Mouse (Mus musculus): ENCODE results near the gene Spata5. TPM values are rescaled to one million over a fixed set of nuclear protein-coding genes. Genes with fewer than 3 reads are reported as not detected.

Gene Spata5
- polyA plus RNA-seq, 1 experiment from 2014 or later, result 13.1 TPM

DNA sequence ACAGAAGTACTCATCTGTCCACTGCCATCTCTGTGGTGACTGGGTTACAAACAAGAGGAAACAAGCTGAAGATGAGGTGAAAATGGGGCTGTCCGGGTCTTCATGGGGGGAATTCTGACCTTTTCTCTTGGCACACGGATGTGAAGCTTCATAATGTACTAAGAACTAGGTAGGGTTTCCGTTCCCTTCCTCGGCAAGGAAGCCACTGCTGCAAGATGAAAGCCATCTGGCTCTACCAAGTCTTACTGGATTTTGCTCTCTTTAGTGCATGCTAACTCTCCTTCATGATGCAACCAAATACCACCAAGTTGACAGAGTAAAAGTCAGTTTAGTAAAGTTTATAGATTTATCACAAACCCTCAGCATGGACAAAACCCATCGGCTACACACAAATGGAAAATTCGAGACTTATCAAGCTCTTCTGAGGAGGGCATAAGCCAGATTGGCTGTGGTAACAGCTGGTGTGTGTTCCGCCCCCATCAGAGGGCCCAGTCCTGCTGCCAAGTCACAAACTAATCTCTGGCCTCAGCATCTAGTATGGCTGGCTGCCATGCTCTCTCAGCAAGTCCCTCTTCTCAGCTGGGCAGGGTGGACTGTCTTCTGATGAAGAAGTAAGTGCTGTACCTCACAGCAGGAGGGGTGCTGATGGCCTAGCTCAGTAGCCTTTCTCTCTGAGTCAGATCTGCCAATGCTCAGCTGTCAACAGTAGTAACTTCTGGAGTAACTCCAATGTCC lies 20.9 kb upstream of the Spata5 start:
- no peak overlapping the region for H3K9ac ChIP-seq (replicated peaks; ENCODE audit: low read depth)
- H3K4me1 ChIP-seq (ENCODE audit: insufficient read depth, low read depth, low read length), result no peaks in the 10 kb centered on the region
- H3K27ac ChIP-seq (ENCODE audit: low read length), result peak overlapping the region; percentile 35
- 60% methylated on average over 7 of the region's 7 CpGs for WGBS
- no peaks in the 10 kb centered on the region for H3K9me3 ChIP-seq (ENCODE audit: low read length)
- H3K36me3 ChIP-seq (ENCODE audit: insufficient read depth, low read length), result no peaks in the 10 kb centered on the region
- no peak overlapping the region for H3K4me3 ChIP-seq (ENCODE audit: low read depth, low read length)
- no peaks in the 10 kb centered on the region for H3K27me3 ChIP-seq (replicated peaks; ENCODE audit: insufficient read depth, low read length)
- DNase-seq (ENCODE audit: low spot score) (peak; percentile 79), ATAC-seq (peak; percentile 90)
- no peak overlapping the region for H3K4me2 ChIP-seq (replicated peaks; ENCODE audit: low read depth, low read length)
- TF ChIP-seq EP300 (IDR thresholded peaks at IDR 0.05) (no peak), CTCF (IDR thresholded peaks at IDR 0.05) (no peak)

DNA sequence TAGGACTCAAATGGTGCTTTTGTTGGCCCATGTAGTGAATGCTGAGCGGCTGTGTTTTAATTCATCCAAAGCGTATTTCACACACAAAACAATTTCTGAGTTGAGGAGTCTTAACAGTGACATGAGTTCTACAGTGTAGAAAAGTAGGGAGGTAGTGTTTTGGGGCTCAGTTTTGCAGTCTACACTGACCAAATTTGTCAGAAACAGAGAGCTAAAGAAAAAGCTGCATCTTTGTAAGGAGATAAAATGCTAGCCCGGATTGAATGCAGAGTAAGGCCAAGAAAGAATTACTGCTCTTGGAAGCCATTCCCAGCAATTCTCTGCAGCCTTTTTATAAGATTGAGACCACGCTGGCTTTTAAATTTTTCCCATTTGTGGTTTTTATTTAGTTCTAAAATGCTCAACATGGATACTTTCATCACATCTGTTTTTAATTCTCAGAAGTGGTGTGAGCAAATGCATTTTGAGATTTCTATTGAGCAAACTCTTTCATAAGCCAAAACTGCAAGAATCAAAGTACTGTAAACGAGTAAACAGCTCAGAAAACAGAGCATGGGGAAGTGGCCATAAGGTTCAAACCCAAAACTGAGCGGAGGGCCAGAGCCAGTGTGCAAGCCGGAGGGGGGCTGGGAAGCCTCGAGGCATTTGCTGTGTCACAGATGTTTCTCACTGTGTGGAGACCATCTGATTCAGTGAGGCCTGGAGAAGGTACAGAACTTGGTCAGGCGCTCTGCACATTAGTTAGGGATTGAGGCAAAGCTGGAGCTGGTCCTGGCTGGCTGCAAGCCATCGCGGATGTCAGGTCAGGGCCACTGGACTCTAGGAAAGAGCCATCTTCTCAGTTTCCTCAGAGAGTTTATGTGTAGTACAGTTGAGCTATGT lies 17.7 kb upstream of the Spata5 start:
- Histone ChIP-seq H3K4me2 (replicated peaks; ENCODE audit: low read depth, low read length) (no peak overlapping the region), H3K4me3 (ENCODE audit: low read depth, low read length) (no peak overlapping the region), H3K9me3 (ENCODE audit: low read length) (no peaks in the 10 kb centered on the region), H3K36me3 (ENCODE audit: insufficient read depth, low read length) (no peaks in the 10 kb centered on the region), H3K27ac (ENCODE audit: low read length) (no peak overlapping the region), H3K27me3 (replicated peaks; ENCODE audit: insufficient read depth, low read length) (no peaks in the 10 kb centered on the region), H3K4me1 (ENCODE audit: insufficient read depth, low read depth, low read length) (no peaks in the 10 kb centered on the region), H3K9ac (replicated peaks; ENCODE audit: low read depth) (no peak overlapping the region)
- peak; percentile 47 for DNase-seq (ENCODE audit: low spot score)
- TF ChIP-seq EP300 (IDR thresholded peaks at IDR 0.05) (no peak), CTCF (IDR thresholded peaks at IDR 0.05) (no peak)
- 67% methylated on average over 11 of the region's 11 CpGs for WGBS
- ATAC-seq, result peak; percentile 6; the same call in 1 of the 2 replicates

DNA sequence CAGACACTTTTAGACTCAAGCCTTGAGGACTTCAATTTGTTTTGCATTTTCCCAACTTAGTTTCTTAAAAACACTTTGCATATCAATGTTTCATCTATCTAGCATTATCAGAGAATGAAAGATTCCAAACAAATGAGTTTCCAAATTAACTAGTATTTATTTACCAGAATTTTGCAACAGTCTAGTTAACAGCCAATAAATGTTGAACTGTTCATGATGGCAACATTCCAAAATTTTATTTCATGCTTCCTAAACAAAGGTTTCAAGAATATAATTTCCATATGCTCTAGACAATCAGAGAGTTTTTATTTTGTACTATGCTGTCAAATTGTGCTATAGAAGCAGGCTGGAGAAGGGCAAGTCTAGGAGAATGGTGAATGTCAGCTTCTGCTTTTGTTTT lies 12.1 kb upstream of the Spata5 start:
- no peak overlapping the region for H3K9ac ChIP-seq (replicated peaks; ENCODE audit: low read depth)
- ATAC-seq, result no peak
- no peak overlapping the region for H3K4me3 ChIP-seq (ENCODE audit: low read depth, low read length)
- no peaks in the 10 kb centered on the region for H3K36me3 ChIP-seq (ENCODE audit: insufficient read depth, low read length)
- H3K4me2 ChIP-seq (replicated peaks; ENCODE audit: low read depth, low read length), result no peak overlapping the region
- no peaks in the 10 kb centered on the region for H3K4me1 ChIP-seq (ENCODE audit: insufficient read depth, low read depth, low read length)
- no peak for DNase-seq (ENCODE audit: low spot score)
- H3K27me3 ChIP-seq (replicated peaks; ENCODE audit: insufficient read depth, low read length), result no peaks in the 10 kb centered on the region
- no peaks in the 10 kb centered on the region for H3K9me3 ChIP-seq (ENCODE audit: low read length)
- no peak for TF ChIP-seq CTCF (IDR thresholded peaks at IDR 0.05)
- TF ChIP-seq EP300 (IDR thresholded peaks at IDR 0.05), result no peak
- H3K27ac ChIP-seq (ENCODE audit: low read length), result no peak overlapping the region

DNA sequence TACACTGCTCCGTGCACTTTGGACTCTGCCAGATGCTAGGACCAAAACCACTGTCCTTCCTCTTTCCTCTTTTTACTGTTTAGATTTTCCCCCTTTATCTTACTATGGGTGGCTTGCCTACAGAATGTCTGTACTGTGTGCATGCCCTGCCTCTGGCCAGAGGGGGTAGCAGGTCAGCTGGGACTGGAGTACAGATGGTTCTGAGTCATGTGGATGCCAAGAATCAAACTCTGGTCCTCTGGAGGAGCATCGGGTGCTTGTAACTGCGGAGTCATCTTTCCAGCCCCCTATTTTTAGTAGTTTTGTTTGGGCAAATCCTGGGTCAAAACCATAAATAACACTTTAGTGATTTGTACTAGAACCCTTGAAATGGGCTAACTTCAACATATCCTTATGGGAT lies 6.2 kb upstream of the Spata5 start:
- Histone ChIP-seq H3K4me2 (replicated peaks; ENCODE audit: low read depth, low read length) (no peak overlapping the region), H3K9me3 (ENCODE audit: low read length) (no peaks in the 10 kb centered on the region), H3K4me1 (ENCODE audit: insufficient read depth, low read depth, low read length) (no peaks in the 10 kb centered on the region; the same call in 1 of the 2 replicates), H3K27me3 (replicated peaks; ENCODE audit: insufficient read depth, low read length) (no peaks in the 10 kb centered on the region), H3K27ac (ENCODE audit: low read length) (no peak overlapping the region), H3K4me3 (ENCODE audit: low read depth, low read length) (no peak overlapping the region), H3K9ac (replicated peaks; ENCODE audit: low read depth) (no peak overlapping the region), H3K36me3 (ENCODE audit: insufficient read depth, low read length) (no peaks in the 10 kb centered on the region)
- TF ChIP-seq CTCF (IDR thresholded peaks at IDR 0.05) (no peak), EP300 (IDR thresholded peaks at IDR 0.05) (no peak)
- DNase-seq (ENCODE audit: low spot score) (no peak), ATAC-seq (no peak)
- WGBS, result 78% methylated on average over 3 of the region's 3 CpGs

DNA sequence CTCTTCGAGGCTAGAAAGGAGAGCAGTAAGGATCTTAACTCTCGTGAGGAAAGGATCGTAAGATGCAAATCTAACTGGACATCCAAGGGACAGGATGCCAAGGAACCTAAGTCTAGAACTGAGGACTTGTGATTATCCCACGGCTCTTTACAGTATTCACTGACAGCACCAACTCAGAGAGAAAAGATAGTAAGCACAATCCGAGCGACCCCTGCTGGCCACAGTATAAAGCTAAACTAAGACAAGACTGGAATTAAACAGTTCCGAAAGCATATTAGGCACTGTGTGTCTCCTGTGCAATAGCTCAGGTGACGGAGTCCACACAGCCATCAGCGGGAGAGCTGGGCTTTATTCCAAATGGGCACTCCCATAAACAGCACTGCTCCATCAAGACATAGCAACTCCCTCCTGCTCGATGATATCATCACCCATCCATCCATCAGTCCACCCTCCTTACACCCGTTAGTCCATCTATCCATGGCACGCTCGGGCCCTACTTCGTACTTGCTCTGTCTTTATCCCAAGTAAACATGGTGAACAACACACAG lies 5.2 kb upstream of the Spata5 start:
- Histone ChIP-seq H3K9ac (replicated peaks; ENCODE audit: low read depth) (no peak overlapping the region), H3K36me3 (ENCODE audit: insufficient read depth, low read length) (no peaks in the 10 kb centered on the region), H3K27me3 (replicated peaks; ENCODE audit: insufficient read depth, low read length) (no peaks in the 10 kb centered on the region), H3K4me3 (ENCODE audit: low read depth, low read length) (no peak overlapping the region), H3K4me2 (replicated peaks; ENCODE audit: low read depth, low read length) (no peak overlapping the region), H3K27ac (ENCODE audit: low read length) (no peak overlapping the region), H3K9me3 (ENCODE audit: low read length) (no peaks in the 10 kb centered on the region), H3K4me1 (ENCODE audit: insufficient read depth, low read depth, low read length) (peaks cover 2% of the 10 kb centered on the region; the same call in 1 of the 2 replicates)
- peak; percentile 12; the same call in 1 of the 2 replicates for ATAC-seq
- 49% methylated on average over 14 of the region's 14 CpGs for WGBS
- DNase-seq (ENCODE audit: low spot score), result peak; percentile 91
- TF ChIP-seq EP300 (IDR thresholded peaks at IDR 0.05) (no peak), CTCF (IDR thresholded peaks at IDR 0.05) (peak; percentile 88)

DNA sequence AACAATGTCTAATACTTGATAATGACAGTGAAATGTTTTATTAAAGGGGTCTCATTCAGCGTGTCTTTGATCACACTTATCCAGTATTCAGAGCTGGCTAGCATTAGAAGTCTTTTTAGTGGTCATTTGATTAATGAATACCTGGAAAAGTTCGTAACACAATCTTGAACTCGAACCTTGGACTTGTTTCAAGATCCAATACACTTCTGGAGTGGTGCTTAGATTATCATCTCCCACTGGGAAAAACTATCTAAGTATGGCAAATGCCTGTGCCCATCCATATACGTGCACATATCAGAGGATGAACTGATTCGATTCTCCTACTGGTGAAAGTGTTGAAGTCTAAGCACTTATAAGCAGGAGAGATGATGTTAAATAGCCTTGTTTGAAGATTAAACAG lies 1.4 kb upstream of the Spata5 start:
- DNase-seq (ENCODE audit: low spot score), result no peak
- ATAC-seq, result no peak
- Histone ChIP-seq H3K9ac (replicated peaks; ENCODE audit: low read depth) (no peak overlapping the region), H3K4me3 (ENCODE audit: low read depth, low read length) (no peak overlapping the region), H3K4me2 (replicated peaks; ENCODE audit: low read depth, low read length) (peak overlapping the region; percentile 81), H3K36me3 (ENCODE audit: insufficient read depth, low read length) (no peaks in the 10 kb centered on the region), H3K27ac (ENCODE audit: low read length) (peak overlapping the region; percentile 90; the same call in 1 of the 2 replicates), H3K27me3 (replicated peaks; ENCODE audit: insufficient read depth, low read length) (no peaks in the 10 kb centered on the region), H3K4me1 (ENCODE audit: insufficient read depth, low read depth, low read length) (peaks cover 2% of the 10 kb centered on the region; the same call in 1 of the 2 replicates), H3K9me3 (ENCODE audit: low read length) (no peaks in the 10 kb centered on the region)
- WGBS, result 58% methylated on average over 5 of the region's 5 CpGs
- no peak for TF ChIP-seq CTCF (IDR thresholded peaks at IDR 0.05)
- no peak for TF ChIP-seq EP300 (IDR thresholded peaks at IDR 0.05)

Measured in lung, postnatal 0 days (tissue).